Mouse (Mus musculus): Measurements from ENCODE around the gene Mast3. TPM values are rescaled to one million over a fixed set of nuclear protein-coding genes. Genes with fewer than 3 reads are reported as not detected.
A peak's percentile ranks its signal among the peaks of the same experiment; 100 is the strongest.

Gene Mast3
- polyA plus RNA-seq (2015; fragmentation: Nextera tagmentation; extraction: Ambion mirVana): 4.9 and 6.2 TPM in 2 replicates

- peak; percentile 79 for DNase-seq
- Histone ChIP-seq H3K36me3 (no peaks in the 10 kb centered on the region), H3K27me3 (peaks cover 38% of the 10 kb centered on the region), H3K9me3 (replicated peaks) (no peaks in the 10 kb centered on the region), H3K4me2 (peak within 1 kb of the TSS; percentile 98), H3K4me3 (replicated peaks) (peak within 1 kb of the TSS; percentile 68), H3K27ac (peak within 1 kb of the TSS; percentile 78), H3K4me1 (replicated peaks) (peaks cover 75% of the 10 kb centered on the region), H3K9ac (peak within 1 kb of the TSS; percentile 73)
- ATAC-seq (ENCODE audit: low read depth): peak; percentile 88
- WGBS (ENCODE audit: insufficient replicate concordance): under 1% methylated on average over 45 of the region's 45 CpGs
These were observed at the start of gene Mast3 for GRCm38 (mm10) chr8:70804481-70805206. Gene Mast3, minus strand, starts transcription at chr8:70805054.

GRCm38 (mm10) chr8:70853863-70854262 is 49.0 kb upstream of the Mast3 start:
- no peak for ATAC-seq (ENCODE audit: low read depth)
- 23% methylated on average over 2 of the region's 2 CpGs for WGBS (ENCODE audit: insufficient replicate concordance)
- no peak overlapping the region for H3K4me3 ChIP-seq (replicated peaks)
- peaks cover 43% of the 10 kb centered on the region for H3K4me1 ChIP-seq (replicated peaks)
- no peak overlapping the region for H3K4me2 ChIP-seq
- H3K27ac ChIP-seq: no peak overlapping the region
- no peak for DNase-seq
- H3K27me3 ChIP-seq: peaks cover 54% of the 10 kb centered on the region
- H3K9me3 ChIP-seq (replicated peaks): no peaks in the 10 kb centered on the region
- H3K36me3 ChIP-seq: no peaks in the 10 kb centered on the region
- H3K9ac ChIP-seq: no peak overlapping the region

GRCm38 (mm10) chr8:70852595-70853231 is 47.9 kb upstream of the Mast3 start:
- ATAC-seq (ENCODE audit: low read depth) (no peak), DNase-seq (no peak)
- Histone ChIP-seq H3K4me3 (replicated peaks) (no peak overlapping the region), H3K9ac (no peak overlapping the region), H3K9me3 (replicated peaks) (no peaks in the 10 kb centered on the region), H3K4me2 (no peak overlapping the region), H3K4me1 (replicated peaks) (peaks cover 34% of the 10 kb centered on the region), H3K27ac (no peak overlapping the region), H3K27me3 (peaks cover 63% of the 10 kb centered on the region), H3K36me3 (no peaks in the 10 kb centered on the region)
- 80% methylated on average over 41 of the region's 41 CpGs for WGBS (ENCODE audit: insufficient replicate concordance)

DNA sequence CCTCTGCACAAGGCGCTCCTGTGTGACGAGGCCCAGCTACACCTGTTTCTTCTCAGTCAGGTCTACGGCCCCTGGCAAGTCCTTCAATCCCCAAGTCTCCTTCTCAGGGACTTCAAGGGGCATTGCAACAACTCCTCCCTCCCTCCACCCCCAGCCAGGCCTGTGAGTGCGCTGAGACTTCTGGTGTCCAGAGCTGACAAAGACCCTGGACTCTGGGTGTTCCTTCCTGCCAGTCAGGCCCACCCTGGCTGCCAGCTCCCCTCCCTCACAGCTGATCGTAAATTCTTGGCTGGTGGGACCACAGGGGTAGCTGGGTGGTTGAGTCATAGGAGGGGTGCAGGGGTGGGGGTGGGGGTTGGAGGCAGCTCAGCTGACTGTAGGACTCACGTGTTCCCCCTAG is 47.0 kb upstream of the Mast3 start:
- 60% methylated on average over 6 of the region's 6 CpGs for WGBS (ENCODE audit: insufficient replicate concordance)
- peaks cover 69% of the 10 kb centered on the region for H3K27me3 ChIP-seq

DNA sequence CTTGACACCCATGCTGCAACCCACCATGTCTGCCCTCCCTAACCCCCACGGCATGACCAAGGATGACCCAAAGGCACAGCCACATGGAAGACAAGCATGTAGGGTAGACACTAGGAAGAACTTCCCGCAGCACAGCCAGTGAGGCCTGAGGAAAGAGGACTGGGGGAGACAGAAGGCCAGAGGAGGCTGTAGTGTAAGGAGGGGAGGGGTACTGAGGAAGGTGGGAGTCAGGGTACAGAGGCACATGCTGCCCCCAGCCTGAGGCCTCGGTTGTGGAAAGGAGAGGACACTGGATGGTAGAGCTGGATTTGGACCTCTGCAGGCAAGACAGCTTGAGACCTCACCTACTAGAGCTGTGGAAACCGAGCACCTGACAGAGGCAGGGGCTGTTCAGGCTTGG is 46.1 kb upstream of the Mast3 start:
- 70% methylated on average over 4 of the region's 4 CpGs for WGBS (ENCODE audit: insufficient replicate concordance)
- Histone ChIP-seq H3K4me2 (no peak overlapping the region), H3K36me3 (no peaks in the 10 kb centered on the region), H3K4me1 (replicated peaks) (peaks cover 29% of the 10 kb centered on the region), H3K27me3 (peaks cover 69% of the 10 kb centered on the region), H3K9me3 (replicated peaks) (no peaks in the 10 kb centered on the region), H3K27ac (no peak overlapping the region), H3K9ac (no peak overlapping the region), H3K4me3 (replicated peaks) (no peak overlapping the region)
- no peak for DNase-seq
- ATAC-seq (ENCODE audit: low read depth): no peak

More for the DNA sequence above, 47.0 kb upstream of the Mast3 start:
- no peaks in the 10 kb centered on the region for H3K9me3 ChIP-seq (replicated peaks)
- H3K4me2 ChIP-seq: peak overlapping the region; percentile 10; the same call in 1 of the 2 replicates
- H3K4me3 ChIP-seq (replicated peaks): no peak overlapping the region
- peaks cover 28% of the 10 kb centered on the region for H3K4me1 ChIP-seq (replicated peaks)
- peak overlapping the region; percentile 41; the same call in 1 of the 2 replicates for H3K9ac ChIP-seq
- no peak for DNase-seq
- no peak for ATAC-seq (ENCODE audit: low read depth)
- no peaks in the 10 kb centered on the region for H3K36me3 ChIP-seq
- peak overlapping the region; percentile 29; the same call in 1 of the 2 replicates for H3K27ac ChIP-seq

DNA sequence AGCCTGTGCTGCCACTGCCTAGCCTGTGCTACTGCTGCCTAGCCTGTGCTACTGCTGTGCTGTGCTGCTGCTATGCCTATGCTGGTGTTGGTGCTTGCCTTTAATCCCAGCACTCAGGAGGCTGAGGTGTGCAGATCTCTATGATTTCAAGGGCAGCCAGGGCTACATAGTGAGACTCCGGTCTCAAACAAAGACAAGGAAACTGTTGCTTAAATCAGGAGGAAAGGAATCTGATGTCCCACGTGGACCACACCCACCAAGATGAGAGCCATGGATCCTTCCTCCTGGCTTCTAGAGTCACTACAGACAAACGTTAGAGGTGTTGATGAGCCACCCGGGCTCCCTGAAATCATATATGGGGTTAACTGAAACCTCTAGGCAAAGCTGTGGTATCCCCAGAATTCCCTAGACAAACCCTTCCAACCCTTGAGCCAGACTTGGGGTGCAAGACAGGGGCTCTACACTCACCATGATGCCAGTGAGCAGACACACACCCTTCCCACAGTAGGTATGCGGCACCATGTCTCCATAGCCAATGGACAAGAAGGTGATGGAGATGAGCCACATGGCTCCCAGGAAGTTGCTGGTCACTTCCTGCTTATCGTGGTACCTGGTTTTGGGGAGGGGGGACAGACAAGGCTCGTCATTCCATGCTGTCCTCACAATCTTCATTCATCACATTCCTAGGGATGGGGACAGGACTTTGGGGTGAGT is 45.4 kb upstream of the Mast3 start:
- Histone ChIP-seq H3K27me3 (peaks cover 62% of the 10 kb centered on the region), H3K27ac (no peak overlapping the region), H3K9me3 (replicated peaks) (no peaks in the 10 kb centered on the region), H3K4me3 (replicated peaks) (no peak overlapping the region), H3K4me1 (replicated peaks) (peaks cover 34% of the 10 kb centered on the region), H3K36me3 (no peaks in the 10 kb centered on the region), H3K4me2 (no peak overlapping the region), H3K9ac (no peak overlapping the region)
- 56% methylated on average over 7 of the region's 7 CpGs for WGBS (ENCODE audit: insufficient replicate concordance)
- no peak for ATAC-seq (ENCODE audit: low read depth)
- DNase-seq: no peak

DNA sequence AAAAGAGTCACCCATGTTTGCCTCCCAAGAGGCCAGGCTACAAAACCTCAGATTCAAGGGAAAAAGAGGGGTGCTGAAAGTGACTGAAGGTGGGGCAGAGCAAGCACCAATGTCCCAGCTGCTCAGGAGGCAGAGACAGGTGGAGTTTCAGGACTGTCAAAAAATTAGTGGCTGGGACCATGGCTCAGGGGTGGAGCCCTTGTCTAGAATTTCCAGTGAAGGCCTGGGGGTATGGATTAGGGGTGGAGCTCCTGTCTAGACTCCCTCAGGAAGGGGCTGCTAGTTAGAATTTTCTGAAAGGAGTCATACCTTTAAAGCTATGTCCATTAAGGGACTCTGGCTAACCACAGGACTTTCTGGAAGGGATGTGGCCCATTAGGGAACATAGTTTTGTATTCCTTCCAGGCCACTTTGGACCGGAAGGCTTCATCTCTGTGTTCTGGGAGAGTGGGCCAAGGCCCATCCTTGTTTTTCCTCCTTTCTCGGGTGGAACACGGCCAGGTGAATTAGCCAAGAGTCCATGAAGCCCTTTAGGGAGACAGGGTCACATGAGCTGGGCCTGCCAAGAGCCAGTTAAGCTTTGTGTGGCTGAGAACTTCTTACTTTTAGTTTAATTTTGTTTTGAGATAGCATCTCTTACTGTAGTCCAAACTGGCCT is 44.6 kb upstream of the Mast3 start:
- H3K4me1 ChIP-seq (replicated peaks): peaks cover 42% of the 10 kb centered on the region
- H3K4me2 ChIP-seq: no peak overlapping the region
- ATAC-seq (ENCODE audit: low read depth) (no peak), DNase-seq (no peak)
- peaks cover 54% of the 10 kb centered on the region for H3K27me3 ChIP-seq
- H3K4me3 ChIP-seq (replicated peaks): no peak overlapping the region
- WGBS (ENCODE audit: insufficient replicate concordance): 74% methylated on average over 3 of the region's 3 CpGs
- no peak overlapping the region for H3K9ac ChIP-seq
- no peaks in the 10 kb centered on the region for H3K36me3 ChIP-seq
- no peak overlapping the region for H3K27ac ChIP-seq
- H3K9me3 ChIP-seq (replicated peaks): no peaks in the 10 kb centered on the region

DNA sequence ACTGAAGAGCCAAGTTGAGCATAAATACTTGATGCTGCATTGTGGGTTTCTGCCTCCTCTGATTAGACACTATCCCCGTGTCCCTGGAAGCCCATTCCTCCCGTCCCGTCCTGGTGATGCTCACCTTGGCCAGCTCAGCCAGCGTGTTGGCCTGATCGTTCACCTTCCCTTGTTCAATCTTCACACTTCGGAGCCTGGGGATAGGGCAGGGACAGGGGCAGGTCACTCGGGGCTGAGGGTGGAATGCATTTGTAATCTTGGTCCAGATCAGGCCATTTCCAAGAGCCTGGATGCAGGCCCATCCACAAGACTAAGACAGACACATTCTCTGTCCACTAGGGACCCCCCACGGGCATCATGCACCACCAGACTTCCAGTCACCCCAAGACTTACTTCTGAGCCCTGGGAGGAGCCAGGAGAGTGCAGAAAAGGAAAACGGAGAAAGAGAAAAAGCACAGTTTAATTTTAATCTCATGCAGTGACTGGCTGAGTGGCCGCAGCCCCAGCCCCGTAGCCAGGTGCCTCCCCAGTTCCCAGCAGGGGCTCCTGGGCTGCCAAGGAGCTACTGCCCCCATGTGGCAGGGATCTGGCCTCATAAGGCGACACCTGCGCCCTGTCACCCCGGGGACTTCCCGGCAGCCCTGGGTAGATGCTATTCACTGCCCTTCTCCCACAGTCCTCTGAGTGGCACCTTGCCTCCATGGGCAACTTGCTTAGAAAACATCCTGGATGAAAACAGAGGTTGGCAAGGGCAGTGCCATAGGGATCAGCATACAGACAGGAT is 41.7 kb upstream of the Mast3 start:
- H3K9me3 ChIP-seq (replicated peaks): no peaks in the 10 kb centered on the region
- ATAC-seq (ENCODE audit: low read depth) (no peak), DNase-seq (no peak)
- WGBS (ENCODE audit: insufficient replicate concordance): 47% methylated on average over 15 of the region's 15 CpGs
- H3K4me2 ChIP-seq: no peak overlapping the region
- peak overlapping the region; percentile 24; the same call in 1 of the 2 replicates for H3K9ac ChIP-seq
- H3K27ac ChIP-seq: no peak overlapping the region
- peaks cover 62% of the 10 kb centered on the region for H3K4me1 ChIP-seq (replicated peaks)
- H3K4me3 ChIP-seq (replicated peaks): no peak overlapping the region
- H3K27me3 ChIP-seq: peaks cover 41% of the 10 kb centered on the region
- no peaks in the 10 kb centered on the region for H3K36me3 ChIP-seq

GRCm38 (mm10) chr8:70845108-70845507 is 40.3 kb upstream of the Mast3 start:
- ATAC-seq (ENCODE audit: low read depth) (no peak), DNase-seq (no peak)
- Histone ChIP-seq H3K27me3 (peaks cover 33% of the 10 kb centered on the region), H3K9ac (peak overlapping the region; percentile 42), H3K9me3 (replicated peaks) (no peaks in the 10 kb centered on the region), H3K4me3 (replicated peaks) (no peak overlapping the region), H3K4me1 (replicated peaks) (peaks cover 63% of the 10 kb centered on the region), H3K4me2 (no peak overlapping the region), H3K27ac (peak overlapping the region; percentile 99), H3K36me3 (no peaks in the 10 kb centered on the region)
- 43% methylated on average over 5 of the region's 5 CpGs for WGBS (ENCODE audit: insufficient replicate concordance)

GRCm38 (mm10) chr8:70844523-70844922 is 39.7 kb upstream of the Mast3 start:
- 3% methylated on average over 6 of the region's 6 CpGs for WGBS (ENCODE audit: insufficient replicate concordance)
- Histone ChIP-seq H3K4me1 (replicated peaks) (peaks cover 65% of the 10 kb centered on the region), H3K9ac (peak overlapping the region; percentile 89), H3K27ac (peak overlapping the region; percentile 99), H3K4me2 (peak overlapping the region; percentile 85), H3K36me3 (no peaks in the 10 kb centered on the region), H3K4me3 (replicated peaks) (0 out of 2 replicates have a peak overlapping the region, but pooled peaks have one; percentile 66), H3K27me3 (peaks cover 28% of the 10 kb centered on the region), H3K9me3 (replicated peaks) (no peaks in the 10 kb centered on the region)
- DNase-seq (peak; percentile 88), ATAC-seq (ENCODE audit: low read depth) (no peak)

All from liver, embryonic 13.5 days (tissue).